Mouse (Mus musculus) embryonic facial prominence, embryonic 10.5 days (tissue): ENCODE measurements around the gene Hnf4a. TPM values are rescaled to one million over a fixed set of nuclear protein-coding genes. Genes with fewer than 3 reads are reported as not detected.

Experiments
- DNase-seq: peaks from one replicate; pipeline ENCODE4 v3.0.0-alpha.2; 2017; ENCODE audit warnings: low spot score
- H3K27ac ChIP-seq: fragments of 300-500 bp; sonication (generic); replicated peaks from 2 replicates; pipeline ENCODE4 v1.5.1; 2016; ENCODE audit warnings: mild to moderate bottlenecking
- H3K27me3 ChIP-seq: fragments of 300-500 bp; sonication (generic); replicated peaks from 2 replicates; pipeline ENCODE4 v1.6.1; 2016; ENCODE audit warnings: low read depth, mild to moderate bottlenecking; ENCODE audit not compliant: poor library complexity, severe bottlenecking
- H3K36me3 ChIP-seq: fragments of 300-500 bp; sonication (generic); replicated peaks from 2 replicates; pipeline ENCODE4 v1.6.1; 2016; ENCODE audit warnings: mild to moderate bottlenecking, moderate library complexity
- H3K4me1 ChIP-seq: fragments of 300-500 bp; sonication (generic); 2 replicates; pipeline ENCODE4 v1.6.1; 2016
- H3K4me3 ChIP-seq: fragments of 300-500 bp; sonication (generic); 2 replicates; pipeline ENCODE4 v1.5.1; 2016; ENCODE audit warnings: mild to moderate bottlenecking, moderate library complexity
- H3K9me3 ChIP-seq: fragments of 300-500 bp; sonication (generic); 2 replicates; pipeline ENCODE4 v1.6.1; 2016; ENCODE audit warnings: mild to moderate bottlenecking
- WGBS: fragments of 180-500 bp; shearing (Covaris S2); methylation state at CpG from one replicate; pipeline ENCODE4 v1.1.7; 2016; 5-methylcytosine and 5-hydroxymethylcytosine counted together
- polyA plus RNA-seq: library from polyadenylated mRNA; unstranded; fragments of >200 nt; fragmentation: Nextera tagmentation; extraction: Ambion mirVana; gene quantifications from 2 replicates; pipeline ENCODE4 v1.2.1, GENCODE M21; 2016

Hnf4a gene
- polyA plus RNA-seq, 1 experiment from 2014 or later: not detected

DNA sequence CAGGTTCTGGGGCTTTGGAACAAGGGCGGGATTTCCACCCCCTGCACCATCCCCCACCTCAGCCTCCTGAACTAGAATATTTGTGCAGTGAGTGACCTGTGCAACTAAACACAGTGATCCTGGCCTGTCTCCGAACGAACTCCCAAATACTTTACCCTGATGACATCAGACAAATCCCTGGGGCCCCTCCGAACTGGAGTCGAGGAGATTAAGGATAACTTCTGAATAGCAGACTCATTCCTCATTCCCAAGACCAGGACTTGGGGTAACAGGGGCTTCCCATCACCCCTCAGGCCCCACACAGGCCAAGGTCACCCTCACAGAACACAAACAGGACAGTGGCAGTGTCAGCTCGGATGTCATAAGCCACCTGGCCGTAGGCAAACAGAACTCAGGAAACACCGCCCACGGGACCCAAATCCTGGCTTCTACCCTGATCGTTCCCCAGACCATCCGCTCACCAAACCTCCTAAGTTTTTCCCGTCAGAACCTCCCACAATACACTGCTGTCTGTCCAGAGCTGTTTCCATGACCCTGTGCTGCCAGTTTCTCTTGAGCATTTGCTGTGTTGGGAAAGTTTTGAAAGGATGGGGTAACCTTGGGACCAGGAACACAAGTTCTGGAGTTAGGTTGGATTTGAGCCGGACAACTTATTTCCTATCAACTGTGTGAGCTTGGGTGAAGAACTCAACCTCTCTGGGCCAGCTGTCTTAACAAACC, 32.9 kb downstream of the Hnf4a start:
- 84% methylated on average over 13 of the region's 13 CpGs for WGBS
- Histone ChIP-seq H3K27ac (no peak overlapping the region), H3K27me3 (peaks cover 15% of the 10 kb centered on the region), H3K4me3 (no peak overlapping the region), H3K4me1 (peaks cover 4% of the 10 kb centered on the region), H3K9me3 (no peaks in the 10 kb centered on the region), H3K36me3 (no peaks in the 10 kb centered on the region)
- DNase-seq: no peak

DNA sequence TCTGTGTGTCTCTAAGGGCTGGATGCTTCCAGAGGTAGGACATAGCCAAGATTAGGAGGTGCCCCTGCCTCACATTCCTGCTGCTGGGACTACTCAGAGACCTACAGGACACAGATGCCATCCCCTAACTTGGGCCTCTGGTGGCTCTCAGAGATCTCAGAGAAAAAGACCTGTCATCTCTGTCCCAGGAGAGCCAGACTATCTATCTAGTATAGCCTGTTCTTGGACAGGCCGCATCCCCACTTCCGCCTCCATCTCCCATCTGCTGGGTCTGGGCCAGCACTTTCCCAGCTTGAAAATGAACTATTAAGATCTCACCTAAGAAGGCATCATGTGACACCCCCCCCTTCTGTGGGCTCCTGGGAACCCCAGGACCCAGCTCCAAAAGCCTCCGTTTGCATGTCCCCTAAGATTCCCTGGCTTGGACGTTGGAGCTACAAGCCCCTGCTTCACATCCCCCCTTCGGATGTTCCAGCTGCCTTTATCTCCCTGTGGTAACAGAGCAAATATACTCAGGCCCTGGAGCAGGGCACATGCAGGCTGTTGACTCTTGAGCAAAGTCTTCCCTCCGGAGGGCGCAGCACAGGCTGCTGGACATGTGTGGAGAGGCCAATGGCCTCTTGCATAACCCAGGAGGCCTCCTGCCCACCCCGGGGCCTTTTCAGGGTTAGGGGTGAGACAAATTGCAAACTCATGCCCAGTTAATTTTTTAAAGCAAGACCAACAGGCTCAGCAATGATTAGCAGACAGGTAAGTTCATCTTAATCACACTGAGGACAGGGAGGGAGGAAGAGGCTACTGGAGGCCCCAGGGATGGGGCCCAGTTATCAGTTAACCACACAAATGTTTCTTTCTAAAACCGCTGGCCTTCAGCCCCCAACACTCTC, 33.9 kb downstream of the Hnf4a start:
- Histone ChIP-seq H3K36me3 (no peaks in the 10 kb centered on the region), H3K4me1 (no peaks in the 10 kb centered on the region; the same call in 1 of the 2 replicates), H3K27ac (no peak overlapping the region), H3K9me3 (no peaks in the 10 kb centered on the region), H3K4me3 (no peak overlapping the region), H3K27me3 (peaks cover 14% of the 10 kb centered on the region)
- WGBS: 80% methylated on average over 9 of the region's 9 CpGs
- no peak for DNase-seq

DNA sequence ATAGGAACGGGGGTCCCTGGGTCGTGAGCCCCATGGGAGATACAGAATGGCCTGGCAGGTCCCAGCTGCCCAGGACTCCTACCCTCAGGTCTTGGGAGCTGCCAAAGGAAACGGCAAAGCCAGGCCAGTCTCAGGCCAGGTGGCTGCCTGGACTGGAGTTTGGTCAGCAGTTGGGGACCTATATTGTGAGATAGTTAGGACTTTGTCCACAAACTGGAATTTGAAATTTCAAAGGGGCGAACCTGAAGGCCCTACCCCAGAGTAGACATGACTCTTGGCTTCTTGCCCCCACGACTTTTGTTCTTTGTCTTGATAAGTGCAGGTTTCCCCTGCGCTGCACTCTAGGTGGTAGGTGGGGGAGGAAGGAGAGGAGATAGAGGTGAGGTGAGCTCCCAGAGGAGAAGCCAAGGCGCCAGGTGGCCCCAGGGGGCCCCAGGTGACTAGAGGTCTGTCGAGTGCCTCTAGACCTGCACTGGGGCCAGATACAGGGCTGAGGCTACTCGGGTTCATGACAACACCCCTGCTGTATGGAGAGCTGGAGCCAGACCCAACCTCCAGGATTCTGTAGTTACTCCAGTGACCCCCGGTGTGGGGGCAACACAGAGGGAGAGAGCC, 35.1 kb downstream of the Hnf4a start:
- no peak for DNase-seq
- peaks cover 3% of the 10 kb centered on the region; the same call in 1 of the 2 replicates for H3K27me3 ChIP-seq
- no peak overlapping the region for H3K27ac ChIP-seq
- WGBS: 83% methylated on average over 10 of the region's 10 CpGs
- no peak overlapping the region for H3K4me3 ChIP-seq
- H3K4me1 ChIP-seq: no peaks in the 10 kb centered on the region; the same call in 1 of the 2 replicates
- H3K36me3 ChIP-seq: no peaks in the 10 kb centered on the region
- H3K9me3 ChIP-seq: no peaks in the 10 kb centered on the region

DNA sequence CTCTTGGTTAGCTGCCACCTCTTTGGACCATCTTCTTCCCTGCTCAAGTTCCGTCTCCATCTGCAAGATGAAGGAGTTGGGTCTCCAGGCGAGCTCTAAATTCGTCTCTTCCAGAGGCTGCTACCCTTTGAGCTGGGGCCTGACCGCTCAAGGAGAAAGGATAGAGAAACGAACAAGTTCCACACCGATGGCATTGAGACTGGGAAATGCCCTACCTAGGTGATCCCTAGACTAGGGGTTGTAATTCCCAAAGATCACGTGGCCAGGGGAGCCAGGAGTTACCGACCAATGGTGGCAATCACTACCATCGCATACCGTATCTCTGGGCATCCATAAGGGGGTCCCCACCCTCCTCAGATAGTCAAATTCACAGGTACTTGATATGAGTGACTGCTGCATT, 36.1 kb downstream of the Hnf4a start:
- Histone ChIP-seq H3K4me3 (no peak overlapping the region), H3K4me1 (no peaks in the 10 kb centered on the region; the same call in 1 of the 2 replicates), H3K9me3 (no peaks in the 10 kb centered on the region), H3K36me3 (no peaks in the 10 kb centered on the region), H3K27ac (no peak overlapping the region), H3K27me3 (no peaks in the 10 kb centered on the region)
- DNase-seq: no peak
- WGBS: 93% methylated on average over 10 of the region's 10 CpGs

DNA sequence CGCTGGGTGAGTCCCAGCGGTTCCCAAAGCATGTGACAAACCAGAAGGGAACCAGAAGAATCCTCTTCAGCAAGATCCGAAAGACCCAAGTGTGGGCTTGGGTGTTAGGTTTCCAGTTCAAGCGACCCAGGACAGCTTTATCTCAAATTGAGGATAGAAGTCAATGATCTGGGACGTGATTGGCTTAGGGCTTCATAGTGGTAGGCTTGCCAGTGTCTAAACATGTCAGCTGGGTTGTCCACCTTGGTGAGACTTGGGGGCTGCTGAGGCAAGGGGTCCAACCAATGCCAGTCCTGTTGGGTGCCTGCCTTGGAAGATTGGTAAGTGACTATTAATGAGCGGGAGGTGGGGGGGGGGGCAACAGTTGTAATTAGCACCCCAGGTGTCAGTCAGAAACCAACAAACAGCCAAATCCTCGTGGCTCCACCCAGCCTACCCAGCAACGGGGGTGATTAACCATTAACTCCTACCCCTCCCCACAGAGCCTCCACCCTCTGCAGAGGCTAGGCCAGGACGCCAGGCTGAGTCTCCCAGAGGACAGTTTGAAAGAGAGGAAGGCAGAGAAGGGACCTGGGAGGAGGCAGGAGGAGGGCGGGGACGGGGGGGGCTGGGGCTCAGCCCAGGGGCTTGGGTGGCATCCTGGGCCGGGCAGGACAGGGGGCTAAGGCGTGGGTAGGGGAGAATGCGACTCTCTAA, 40.2 kb downstream of the Hnf4a start:
- no peaks in the 10 kb centered on the region for H3K36me3 ChIP-seq
- H3K9me3 ChIP-seq: no peaks in the 10 kb centered on the region
- no peak overlapping the region for H3K27ac ChIP-seq
- no peaks in the 10 kb centered on the region for H3K4me1 ChIP-seq
- WGBS: 77% methylated on average over 14 of the region's 14 CpGs
- no peaks in the 10 kb centered on the region for H3K27me3 ChIP-seq
- no peak overlapping the region for H3K4me3 ChIP-seq
- DNase-seq: no peak

DNA sequence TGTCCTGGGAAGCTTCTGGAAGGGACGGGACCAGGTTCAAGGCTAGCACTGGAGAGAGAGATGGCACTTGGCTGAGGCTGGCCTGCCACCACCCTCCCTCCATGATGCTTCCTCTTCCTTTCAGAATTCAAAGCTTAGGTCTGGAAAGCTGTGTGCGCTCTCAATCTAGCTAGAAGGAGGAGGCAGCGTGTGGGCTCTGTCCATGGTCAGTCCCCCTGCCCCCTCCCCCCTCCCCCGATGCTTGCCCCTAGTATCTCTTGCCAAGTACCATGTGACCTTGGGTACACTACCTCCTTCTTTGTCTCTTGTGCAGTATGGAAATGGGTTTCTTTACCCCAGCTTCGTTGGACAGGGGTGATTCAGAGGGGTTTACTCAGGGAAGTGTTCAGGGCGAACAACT, 42.2 kb downstream of the Hnf4a start:
- no peak for DNase-seq
- Histone ChIP-seq H3K36me3 (no peaks in the 10 kb centered on the region), H3K4me1 (no peaks in the 10 kb centered on the region), H3K27ac (no peak overlapping the region), H3K4me3 (no peak overlapping the region), H3K27me3 (peaks cover 3% of the 10 kb centered on the region; the same call in 1 of the 2 replicates), H3K9me3 (no peaks in the 10 kb centered on the region)
- WGBS: 75% methylated on average over 6 of the region's 6 CpGs

DNA sequence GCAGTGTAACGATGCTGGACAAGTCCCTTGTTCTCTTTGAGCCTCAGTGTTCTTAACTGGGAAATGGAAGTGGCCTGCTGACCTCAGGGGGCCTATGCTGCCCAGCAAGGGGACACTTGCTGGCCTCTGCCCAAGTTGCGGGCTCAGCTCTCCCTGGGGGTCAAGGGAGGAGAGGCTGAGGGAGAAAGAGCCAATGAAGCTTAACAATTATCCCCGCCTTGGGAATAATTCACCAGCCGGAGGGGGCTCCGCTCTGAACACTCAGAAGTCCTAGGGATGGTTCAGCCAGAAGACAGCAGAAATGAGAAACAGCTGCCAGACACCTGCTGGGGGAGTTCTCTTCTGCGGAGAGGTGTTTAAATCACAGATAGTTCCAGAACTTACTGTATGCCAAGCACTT, 43.2 kb downstream of the Hnf4a start:
- H3K27ac ChIP-seq: no peak overlapping the region
- H3K27me3 ChIP-seq: peaks cover 3% of the 10 kb centered on the region; the same call in 1 of the 2 replicates
- H3K9me3 ChIP-seq: no peaks in the 10 kb centered on the region
- no peak overlapping the region for H3K4me3 ChIP-seq
- DNase-seq: no peak
- no peaks in the 10 kb centered on the region for H3K4me1 ChIP-seq
- 58% methylated on average over 6 of the region's 6 CpGs for WGBS
- no peaks in the 10 kb centered on the region for H3K36me3 ChIP-seq

DNA sequence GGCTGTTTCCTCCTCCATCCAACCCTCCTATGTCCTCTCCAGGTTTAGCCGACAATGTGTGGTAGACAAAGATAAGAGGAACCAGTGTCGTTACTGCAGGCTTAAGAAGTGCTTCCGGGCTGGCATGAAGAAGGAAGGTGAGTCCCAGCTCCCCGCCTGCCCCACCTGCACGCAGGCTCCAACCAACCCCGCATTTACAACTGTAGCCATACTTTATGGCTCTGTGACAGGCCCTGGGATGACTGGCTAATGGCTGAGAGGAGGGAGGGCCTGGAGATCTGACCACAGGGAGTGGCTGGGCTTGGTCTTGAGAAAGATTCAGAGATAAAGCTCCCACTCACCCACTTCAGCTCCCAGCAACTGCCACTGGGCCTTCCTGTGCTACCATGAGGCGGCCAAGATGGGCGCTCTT, 45.9 kb downstream of the Hnf4a start:
- Histone ChIP-seq H3K27ac (no peak overlapping the region), H3K27me3 (peaks cover 3% of the 10 kb centered on the region; the same call in 1 of the 2 replicates), H3K36me3 (no peaks in the 10 kb centered on the region), H3K4me1 (no peaks in the 10 kb centered on the region), H3K4me3 (no peak overlapping the region), H3K9me3 (no peaks in the 10 kb centered on the region)
- WGBS: 83% methylated on average over 8 of the region's 8 CpGs
- no peak for DNase-seq

DNA sequence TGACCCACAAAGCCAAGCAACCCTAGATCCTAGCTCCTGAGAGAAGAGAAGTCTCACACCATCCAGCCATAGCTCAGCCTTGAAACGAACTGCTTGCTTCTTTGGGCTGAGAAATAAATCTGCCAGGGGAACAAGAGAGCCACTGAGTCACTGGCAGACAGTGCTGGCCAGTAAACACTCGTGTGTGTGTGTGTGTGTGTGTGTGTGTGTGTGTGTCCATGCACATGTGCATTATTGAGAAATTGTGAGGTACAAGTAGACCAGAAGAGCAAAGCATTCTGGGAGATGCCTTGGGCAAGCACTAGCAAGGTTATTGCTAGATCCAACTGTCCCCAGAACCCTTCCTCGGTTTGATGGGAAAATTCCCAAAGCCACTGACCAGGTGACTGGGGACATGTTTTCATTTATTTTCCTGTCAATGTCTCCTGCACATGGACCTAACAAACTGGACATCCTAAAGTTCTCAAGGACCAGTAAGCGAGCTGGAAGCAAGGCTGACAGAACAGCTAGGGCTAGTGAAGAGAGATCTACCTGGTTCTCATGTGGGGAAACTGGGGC, 47.9 kb downstream of the Hnf4a start:
- Histone ChIP-seq H3K9me3 (no peaks in the 10 kb centered on the region), H3K36me3 (no peaks in the 10 kb centered on the region), H3K27ac (no peak overlapping the region), H3K27me3 (peaks cover 3% of the 10 kb centered on the region; the same call in 1 of the 2 replicates), H3K4me3 (no peak overlapping the region), H3K4me1 (no peaks in the 10 kb centered on the region)
- DNase-seq: no peak
- 79% methylated on average over 4 of the region's 4 CpGs for WGBS

DNA sequence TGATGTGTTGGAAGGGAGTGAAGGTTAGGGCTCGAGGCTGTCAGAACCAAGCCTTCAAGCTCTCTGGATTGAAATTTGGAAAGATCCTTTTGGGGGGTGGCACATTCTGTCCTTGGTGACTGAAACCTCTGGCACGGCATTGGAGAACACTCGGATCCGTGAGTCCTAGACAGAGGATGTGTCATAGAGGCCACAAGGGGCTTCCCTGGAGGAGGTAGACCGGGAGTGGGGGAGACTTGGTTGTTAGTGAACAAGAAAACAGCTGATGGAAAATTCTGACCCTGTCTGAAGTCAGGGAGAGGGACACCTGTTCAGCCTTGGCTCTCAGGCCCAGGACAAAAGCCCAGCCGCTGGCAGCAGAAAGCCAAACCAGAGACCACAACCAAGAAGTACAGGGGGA, 48.4 kb downstream of the Hnf4a start:
- no peak overlapping the region for H3K4me3 ChIP-seq
- peaks cover 3% of the 10 kb centered on the region; the same call in 1 of the 2 replicates for H3K27me3 ChIP-seq
- H3K9me3 ChIP-seq: no peaks in the 10 kb centered on the region
- no peak overlapping the region for H3K27ac ChIP-seq
- 80% methylated on average over 6 of the region's 6 CpGs for WGBS
- no peak for DNase-seq
- H3K36me3 ChIP-seq: no peaks in the 10 kb centered on the region
- no peaks in the 10 kb centered on the region for H3K4me1 ChIP-seq

DNA sequence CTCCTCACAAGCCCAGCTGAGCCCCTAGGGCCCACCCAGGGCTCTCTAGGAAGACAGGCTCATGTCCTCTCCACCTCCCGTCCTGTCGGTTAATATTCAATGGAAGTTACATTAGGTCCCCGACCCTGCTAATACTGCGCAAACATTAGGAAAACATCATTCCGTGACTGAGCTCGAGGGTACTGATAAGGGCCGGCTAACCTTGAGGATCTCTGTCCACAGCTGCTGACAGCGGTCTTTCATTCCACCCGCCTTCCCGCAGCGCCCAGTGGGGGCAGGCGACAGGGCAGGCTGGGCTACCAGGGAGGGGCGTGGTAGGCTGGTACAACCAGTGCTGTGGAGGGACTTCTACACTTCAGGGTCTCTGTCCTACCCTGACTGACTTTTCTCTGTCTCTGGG, 48.8 kb downstream of the Hnf4a start:
- no peaks in the 10 kb centered on the region for H3K36me3 ChIP-seq
- no peak for DNase-seq
- no peak overlapping the region for H3K27ac ChIP-seq
- 79% methylated on average over 13 of the region's 13 CpGs for WGBS
- H3K9me3 ChIP-seq: no peaks in the 10 kb centered on the region
- H3K4me3 ChIP-seq: no peak overlapping the region
- H3K27me3 ChIP-seq: peaks cover 3% of the 10 kb centered on the region; the same call in 1 of the 2 replicates
- H3K4me1 ChIP-seq: no peaks in the 10 kb centered on the region

DNA sequence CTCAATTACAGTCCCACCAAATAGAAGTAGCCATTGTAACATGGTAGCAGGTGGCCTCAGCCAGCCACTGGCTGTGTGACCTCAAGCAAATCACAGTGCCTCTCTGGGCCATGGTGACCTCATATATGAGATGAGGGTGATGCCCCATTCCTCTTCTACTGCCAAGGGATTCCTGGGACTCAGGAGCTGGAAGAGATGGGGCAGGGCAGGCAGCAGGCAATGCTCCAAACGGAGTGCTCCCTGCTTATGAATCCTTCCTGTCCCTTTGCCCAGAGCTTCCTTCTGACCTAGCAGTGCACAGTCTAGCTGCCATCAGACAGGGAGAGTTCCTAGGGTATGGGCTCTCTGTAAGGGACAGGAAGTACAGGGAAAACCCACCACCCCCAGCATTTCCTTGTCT, 51.9 kb downstream of the Hnf4a start:
- Histone ChIP-seq H3K9me3 (no peaks in the 10 kb centered on the region), H3K27me3 (no peaks in the 10 kb centered on the region), H3K27ac (no peak overlapping the region), H3K4me3 (no peak overlapping the region), H3K36me3 (no peaks in the 10 kb centered on the region), H3K4me1 (no peaks in the 10 kb centered on the region)
- no peak for DNase-seq
- 86% methylated on average over 1 of the region's 1 CpGs for WGBS
